Mouse (Mus musculus) left cerebral cortex, postnatal 25 days (tissue): ENCODE measurements around the gene Trim62. TPM values are rescaled to one million over a fixed set of nuclear protein-coding genes. Genes with fewer than 3 reads are reported as not detected.

Source experiments
- DNase-seq, 2 experiments: peaks; one replicate each; pipeline ENCODE4 v3.0.0; 2022; ENCODE audit warnings: low spot score in 2 of 2, mixed read lengths in 1 of 2
- intact Hi-C: fragments of 180-260 bp; cut with DNase I; formaldehyde crosslinking; loops from one replicate; pipeline ENCODE4 v1.15.1; 2025
- total RNA-seq, 2 experiments: library from RNA; stranded (reverse); gene quantifications; 2 replicates each; pipeline ENCODE4 v1.2.3; 2021

Trim62 gene
- total RNA-seq, 2 experiments from 2014 or later, result 17.2 to 20.4 TPM

DNA sequence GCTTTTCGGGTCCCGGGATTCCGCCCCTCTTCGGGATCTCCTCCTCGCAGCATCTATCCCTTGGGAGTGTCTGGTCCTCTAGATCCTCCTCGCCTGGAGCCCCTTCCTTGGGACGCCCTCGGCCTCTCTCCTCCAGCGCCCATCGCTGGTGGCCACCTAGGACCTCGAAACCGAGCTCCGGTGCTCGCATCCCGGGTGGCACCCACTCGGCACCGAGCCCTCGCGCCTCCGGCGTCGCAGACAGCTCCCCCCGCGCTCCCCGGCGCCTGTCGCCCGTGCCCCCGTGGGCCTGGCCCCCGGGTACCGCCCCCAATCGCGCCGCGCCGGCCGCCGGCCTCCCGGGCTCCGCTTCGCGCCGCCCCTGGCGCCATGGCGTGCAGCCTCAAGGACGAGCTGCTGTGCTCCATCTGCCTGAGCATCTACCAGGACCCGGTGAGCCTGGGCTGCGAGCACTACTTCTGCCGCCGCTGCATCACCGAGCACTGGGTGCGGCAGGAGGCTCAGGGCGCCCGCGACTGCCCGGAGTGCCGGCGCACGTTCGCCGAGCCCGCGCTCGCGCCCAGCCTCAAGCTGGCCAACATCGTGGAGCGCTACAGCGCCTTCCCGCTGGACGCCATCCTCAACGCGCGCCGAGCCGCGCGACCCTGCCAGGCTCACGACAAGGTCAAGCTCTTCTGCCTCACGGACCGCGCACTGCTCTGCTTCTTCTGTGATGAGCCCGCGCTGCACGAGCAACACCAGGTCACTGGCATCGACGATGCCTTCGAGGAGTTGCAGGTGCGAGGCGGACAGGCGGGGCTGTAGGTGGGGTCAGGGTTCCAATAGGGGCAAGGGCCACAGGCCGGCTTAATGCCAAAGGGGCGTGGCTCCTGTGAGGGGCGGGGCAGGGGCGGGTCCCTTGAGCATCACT is 676 bp downstream of the Trim62 start:
- DNase-seq, result peak; percentile 47 to 57
- intact Hi-C loops, result no loop called here

DNA sequence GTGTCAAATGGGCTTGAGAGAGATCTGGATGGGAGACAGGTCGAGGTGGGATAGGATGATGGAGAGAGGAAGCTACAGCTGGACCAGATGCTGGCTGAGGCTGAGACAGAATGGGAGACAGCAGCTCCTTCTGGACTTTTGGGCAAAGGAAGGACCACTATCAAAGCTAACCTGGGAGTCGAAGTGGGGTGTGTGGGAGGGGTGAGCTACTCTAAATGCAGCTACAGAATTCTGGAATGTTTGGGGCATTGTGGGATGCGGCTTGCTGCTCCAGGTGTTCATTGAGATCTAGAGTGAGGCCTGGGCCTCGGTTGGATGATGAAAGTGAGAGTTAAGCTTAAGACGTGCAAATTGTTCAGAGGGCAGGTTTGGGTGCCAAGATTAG is 1.3 kb downstream of the Trim62 start:
- intact Hi-C loops, result no loop called here

DNA sequence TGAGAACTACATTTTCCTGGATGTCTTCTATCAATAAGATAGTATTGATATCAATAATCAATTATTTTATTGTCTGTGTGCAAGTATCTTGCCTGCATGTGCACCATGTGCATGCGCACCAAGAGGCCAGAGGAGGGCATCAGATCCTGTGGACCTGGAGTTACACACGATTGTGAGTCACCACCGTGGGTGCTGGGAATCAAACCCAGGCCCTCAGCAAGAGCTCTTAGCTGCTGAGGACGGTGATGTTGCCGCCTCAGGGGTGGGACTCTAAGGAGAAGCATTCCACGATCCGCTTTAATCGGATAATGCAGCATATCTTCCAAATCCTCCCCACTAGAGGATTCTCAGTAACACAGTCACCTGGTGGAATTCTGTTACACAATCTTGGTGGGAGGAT is 2.2 kb downstream of the Trim62 start:
- intact Hi-C loops, result no loop called here

More for the DNA sequence above, 1.3 kb downstream of the Trim62 start:
- no peak for DNase-seq

DNA sequence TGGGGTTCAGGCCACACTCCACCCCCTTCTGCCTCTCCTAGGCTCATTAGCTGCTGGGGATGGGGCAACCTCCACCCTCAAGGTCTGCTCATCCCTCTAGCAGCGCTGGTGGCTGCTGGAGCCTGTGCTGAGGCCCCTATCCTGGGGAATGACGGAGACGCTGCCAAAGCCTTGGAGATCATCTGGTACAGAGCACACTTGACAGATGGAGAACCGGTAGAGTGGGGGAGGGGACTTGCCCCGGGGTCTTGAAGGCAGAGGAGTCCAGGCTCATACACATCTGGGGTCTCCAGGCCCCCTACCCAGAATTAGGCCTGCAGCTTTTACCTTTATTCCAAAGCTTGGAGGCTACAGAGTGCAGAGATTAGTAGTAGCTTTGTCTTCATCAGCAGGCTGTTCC is 3.2 kb downstream of the Trim62 start:
- DNase-seq, result no peak
- intact Hi-C loops, result no loop called here

More for the DNA sequence above, 2.2 kb downstream of the Trim62 start:
- DNase-seq, result no peak

DNA sequence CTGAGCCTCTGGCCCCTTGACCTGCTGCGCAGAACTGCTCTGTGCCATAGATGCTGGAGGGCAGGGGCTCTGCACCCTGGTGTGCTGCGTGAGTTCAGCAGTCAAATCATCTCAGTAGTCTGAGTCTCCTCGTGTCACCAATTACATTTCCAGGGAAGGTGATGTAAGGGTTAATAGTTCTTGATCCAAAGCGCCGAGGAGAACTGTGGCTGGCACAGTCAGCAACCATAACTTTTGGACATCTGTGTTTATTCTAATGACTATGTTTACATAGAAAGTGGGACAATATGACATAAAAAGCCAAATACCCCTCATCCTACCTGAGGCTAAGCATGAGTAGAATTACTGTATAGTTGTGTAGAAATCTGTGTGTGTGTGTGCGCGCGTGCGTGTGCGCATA is 3.6 kb downstream of the Trim62 start:
- intact Hi-C loops, result no loop called here
- DNase-seq, result no peak

DNA sequence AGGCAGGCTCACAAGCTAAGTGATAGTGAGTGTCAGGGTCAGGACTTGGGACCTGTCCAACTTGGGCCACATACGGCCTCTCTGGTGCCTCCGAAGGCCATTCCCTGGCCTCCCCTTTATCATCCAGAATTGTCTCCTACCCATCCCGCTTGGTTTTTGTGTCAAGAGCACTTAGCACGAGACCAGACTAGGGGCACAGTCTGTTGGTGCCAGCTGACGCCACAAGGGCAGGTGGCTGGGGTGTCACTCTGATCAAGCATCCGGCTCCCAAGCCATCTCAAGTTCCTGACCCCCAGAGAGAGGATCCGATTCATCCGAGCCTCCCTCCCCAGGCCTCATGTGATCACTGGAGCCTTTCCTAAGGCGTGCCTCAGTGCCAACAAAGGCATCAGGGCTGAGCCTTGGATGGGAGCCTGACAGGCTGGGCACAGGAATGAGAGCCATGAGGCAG is 4.3 kb downstream of the Trim62 start:
- intact Hi-C loops, result no loop called here
- no peak for DNase-seq

DNA sequence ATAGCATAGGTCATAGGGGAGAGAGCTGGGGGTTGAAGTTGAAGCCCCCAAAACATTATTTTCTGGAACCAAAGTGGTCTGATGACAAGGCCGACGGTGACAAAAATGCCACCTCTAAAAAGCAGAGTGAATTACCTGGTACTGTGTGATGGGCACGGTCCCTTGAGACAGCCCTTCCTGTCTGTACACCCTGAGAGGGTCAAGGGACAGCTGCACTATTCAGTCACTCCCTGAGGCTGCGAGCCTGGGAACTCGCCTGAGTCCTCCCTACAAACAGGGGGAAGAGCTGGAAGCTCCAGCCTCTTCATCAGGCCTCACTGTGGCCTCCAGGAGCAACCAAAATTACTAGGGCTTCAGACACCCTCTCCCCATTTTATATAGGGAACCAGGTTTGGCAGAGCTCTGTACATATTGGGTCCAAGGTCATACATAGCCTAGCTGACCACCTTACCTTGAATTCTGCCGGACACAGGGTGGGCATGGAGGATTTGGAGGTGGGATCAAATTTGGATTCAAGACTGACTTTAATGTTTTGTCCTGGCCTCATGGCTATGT is 5.1 kb downstream of the Trim62 start:
- DNase-seq, result no peak
- intact Hi-C loops, result no loop called here

DNA sequence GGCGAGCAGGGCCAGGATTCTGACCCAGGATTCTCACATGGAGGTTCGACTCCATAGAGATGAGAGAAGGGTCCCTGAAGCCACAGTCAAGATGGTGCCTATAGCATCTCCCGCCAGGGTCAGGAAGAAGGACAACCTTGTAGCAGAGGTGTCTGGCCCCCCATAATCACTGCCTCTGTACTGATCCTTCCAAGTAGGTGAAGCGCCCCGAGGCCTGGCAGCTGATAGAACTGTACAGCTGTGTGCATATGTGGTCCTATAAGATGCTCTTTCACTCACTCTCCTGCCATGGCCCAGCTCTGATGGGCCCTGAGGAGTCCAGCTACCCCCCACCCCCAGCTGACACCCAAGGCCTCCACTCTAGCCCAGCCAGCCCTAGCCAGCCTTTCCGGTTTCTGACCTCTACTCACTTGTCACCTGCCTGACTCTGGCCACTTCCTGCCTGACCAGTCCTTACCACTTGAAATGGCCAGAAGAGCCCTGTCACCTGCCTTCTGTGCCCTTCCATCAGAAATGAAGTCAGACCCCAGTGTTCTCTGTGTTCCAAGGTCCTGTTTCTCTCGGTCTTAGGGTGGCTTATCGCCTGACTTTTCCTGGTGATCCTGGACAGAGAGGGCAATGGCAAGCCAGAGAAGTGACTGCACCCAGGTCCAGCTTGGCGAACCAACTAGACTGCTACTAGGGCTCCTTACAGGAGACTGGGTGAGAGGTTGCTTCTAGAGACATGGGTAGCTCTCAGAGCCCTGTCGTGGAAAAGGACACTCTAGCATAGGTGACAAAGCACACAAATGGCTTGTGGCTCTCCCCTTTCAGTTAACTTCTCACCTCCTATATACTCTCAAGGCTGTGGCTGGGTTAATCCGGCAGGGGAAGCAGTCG is 6.6 kb downstream of the Trim62 start:
- DNase-seq, result no peak
- intact Hi-C loops, result no loop called here

DNA sequence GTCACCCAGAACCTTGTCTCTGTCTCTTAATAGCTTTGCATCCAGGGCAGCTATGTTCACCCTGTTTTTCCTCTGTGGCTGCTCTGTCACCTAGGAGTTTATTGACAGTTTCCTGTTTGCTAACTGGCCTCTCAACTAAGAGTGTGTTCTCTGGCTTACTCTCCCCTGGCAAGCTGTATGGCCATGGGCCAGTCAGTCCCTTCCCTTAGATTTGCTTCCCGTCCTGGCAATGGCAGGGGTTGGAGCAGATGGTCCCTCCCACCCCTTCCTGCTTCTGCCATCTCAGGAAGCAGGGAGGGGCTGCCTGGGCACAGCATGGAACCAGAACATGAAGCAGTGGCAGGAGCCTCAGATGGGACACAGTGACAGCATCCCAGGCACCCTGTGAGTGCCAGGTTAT is 7.8 kb downstream of the Trim62 start:
- intact Hi-C loops, result no loop called here
- DNase-seq, result peak; percentile 35 to 85

DNA sequence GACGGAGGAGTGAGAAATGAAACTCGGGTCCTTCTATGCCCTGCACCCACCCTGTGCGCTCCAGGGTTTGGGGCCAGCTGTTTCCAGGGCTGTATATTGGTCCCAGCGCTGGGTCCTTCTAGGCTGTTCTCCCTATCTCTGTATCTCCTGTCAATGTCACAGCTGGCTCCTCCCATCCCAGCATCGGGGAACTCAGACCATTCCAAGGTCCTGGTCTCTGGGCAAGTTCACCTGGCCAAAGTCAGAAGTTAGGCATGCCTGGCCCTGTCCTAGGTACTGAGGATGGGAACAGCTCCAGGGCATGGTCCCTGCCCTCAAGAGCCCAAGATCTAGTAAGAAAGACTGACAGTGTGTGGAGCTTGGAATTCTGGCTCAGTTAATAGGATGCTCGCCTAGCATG is 8.4 kb downstream of the Trim62 start:
- intact Hi-C loops, result no loop called here
- DNase-seq, result no peak

DNA sequence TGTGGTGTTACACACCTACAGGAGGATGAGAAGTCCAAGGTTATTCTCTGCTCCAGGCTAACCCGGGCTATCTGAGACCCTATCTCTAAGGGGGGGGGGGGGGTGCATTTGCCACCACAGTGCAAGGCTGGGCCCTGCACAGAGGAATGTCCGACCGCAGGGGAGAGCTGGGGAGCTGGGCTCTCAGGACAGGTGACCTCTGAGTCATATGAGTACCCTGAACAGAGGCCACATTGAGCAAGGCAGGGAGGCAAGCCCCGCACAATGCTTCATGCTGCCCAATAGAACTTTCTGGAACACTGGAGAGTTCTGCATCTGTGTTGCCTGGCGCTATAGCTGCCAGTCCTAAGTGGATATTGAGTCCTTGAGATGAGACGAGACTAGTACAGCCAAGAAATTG is 8.8 kb downstream of the Trim62 start:
- DNase-seq, result no peak
- intact Hi-C loops, result no loop called here

DNA sequence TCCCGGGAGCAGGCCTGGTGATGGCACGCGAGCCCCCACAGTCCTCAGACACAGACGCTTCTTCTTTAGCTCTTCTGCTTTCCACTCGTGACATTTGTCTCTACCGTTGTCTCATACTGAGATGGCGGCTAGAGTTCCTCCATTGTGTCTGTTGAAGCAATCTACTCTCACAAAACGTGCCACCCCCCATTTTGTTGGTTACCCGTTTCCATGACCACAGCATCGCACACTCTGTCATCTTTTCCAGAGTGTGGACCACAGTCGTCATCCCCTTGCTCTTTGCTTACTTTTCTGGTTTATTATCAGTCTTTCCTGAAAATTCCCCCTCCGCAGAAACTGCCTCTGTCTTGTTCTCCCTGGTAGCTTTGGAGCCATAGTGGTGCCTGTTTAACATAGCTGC is 10.7 kb downstream of the Trim62 start:
- intact Hi-C loops, result no loop called here
- DNase-seq, result no peak

DNA sequence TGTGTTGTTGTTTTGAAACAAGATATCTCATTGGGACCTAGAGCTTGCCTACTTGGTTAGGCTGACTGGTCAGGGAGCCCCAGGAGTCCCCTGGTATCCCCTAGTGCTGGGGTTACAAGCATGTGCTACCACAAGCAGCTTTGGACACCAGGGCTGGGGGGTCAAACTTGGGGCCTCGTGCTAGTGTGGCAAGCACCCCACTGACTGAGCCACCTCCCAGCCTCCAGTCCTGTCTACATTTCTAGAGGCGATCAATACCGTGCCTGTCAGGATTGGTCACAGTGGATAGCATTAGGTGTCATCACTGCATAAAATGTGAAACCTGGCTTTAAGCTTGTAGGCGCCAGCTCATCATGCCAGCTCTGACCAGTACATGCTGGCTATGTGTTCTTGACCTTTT is 12.5 kb downstream of the Trim62 start:
- intact Hi-C loops, result no loop called here
- no peak for DNase-seq

DNA sequence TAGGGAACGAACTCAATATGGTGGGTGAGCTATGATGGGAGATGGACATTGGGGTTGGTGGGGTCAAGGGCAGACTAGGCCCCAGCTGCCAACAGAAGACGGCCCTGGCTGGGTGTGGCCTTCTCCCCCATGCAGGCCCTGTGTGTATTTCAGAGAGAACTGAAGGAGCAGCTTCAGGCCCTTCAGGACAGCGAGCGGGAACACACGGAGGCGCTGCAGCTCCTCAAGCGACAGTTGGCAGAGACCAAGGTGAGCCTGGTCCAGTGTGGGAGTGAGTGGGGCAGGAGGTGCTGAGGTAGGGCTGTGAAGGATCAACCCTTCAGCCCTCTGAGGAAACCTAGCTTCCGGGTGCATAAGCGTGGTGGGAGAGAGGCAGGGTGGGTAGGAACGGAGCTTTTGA is 13.3 kb downstream of the Trim62 start:
- intact Hi-C loops, result no loop called here
- no peak for DNase-seq

DNA sequence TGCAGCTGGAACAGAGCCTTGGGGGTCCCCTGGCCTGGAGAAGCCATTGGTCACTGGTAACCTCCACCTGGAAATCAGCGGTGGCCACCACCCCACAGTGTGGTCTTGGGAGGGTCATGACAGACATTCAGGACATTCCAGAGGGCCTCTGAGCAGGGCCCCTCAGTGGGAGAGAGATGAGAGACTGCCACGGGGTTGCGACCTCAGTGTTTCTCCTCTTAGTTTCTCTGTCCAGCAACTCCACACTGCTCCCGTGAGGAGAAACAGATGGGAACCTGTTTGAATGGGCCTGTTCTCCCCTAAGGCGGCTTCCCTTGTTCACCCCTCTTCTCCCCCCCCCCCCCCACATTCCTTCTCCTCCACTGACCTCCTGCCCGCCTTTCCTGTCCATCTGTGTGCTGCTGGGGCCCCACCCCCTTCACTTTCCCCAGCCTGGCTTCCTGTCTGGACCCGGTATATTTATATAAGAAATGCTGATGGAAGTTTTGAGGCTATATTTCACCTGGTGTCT is 14.6 kb downstream of the Trim62 start:
- intact Hi-C loops, result no loop called here
- DNase-seq, result no peak

DNA sequence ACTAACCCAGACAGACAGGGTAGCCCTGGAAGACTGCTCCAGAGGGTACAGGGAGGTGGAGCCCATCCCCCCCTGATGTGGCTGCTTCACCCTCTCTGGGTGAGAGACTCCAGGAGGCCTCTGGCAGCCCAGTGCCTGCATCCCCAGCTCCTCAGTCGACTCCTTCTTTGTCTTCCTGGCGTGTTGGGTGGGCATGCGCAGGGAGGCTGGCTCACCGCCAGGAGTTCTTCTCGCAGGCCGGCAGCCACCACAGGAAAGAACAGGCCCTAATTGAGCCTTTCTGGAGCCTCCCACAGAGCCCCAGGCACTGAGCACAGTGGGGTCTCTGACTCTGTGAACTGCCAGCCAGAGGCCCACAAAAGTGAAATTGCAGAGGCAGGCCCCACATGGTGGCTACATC is 16.0 kb downstream of the Trim62 start:
- intact Hi-C loops, result no loop called here
- peak; percentile 77 to 78 for DNase-seq

DNA sequence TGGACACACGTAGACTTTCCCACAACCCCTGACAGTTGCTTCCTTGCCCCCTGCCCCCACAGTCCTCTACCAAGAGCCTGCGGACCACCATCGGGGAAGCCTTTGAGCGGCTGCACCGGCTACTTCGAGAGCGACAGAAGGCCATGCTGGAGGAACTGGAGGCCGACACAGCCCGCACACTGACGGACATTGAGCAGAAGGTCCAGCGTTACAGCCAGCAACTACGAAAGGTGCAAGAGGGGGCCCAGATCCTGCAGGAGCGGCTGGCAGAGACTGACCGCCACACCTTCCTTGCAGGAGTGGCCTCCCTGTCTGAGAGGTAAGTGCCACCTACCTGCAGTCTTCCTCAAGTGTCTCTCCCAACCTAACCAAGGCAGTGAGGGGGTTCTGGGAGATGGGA is 17.1 kb downstream of the Trim62 start:
- no peak for DNase-seq
- intact Hi-C loops, result no loop called here

DNA sequence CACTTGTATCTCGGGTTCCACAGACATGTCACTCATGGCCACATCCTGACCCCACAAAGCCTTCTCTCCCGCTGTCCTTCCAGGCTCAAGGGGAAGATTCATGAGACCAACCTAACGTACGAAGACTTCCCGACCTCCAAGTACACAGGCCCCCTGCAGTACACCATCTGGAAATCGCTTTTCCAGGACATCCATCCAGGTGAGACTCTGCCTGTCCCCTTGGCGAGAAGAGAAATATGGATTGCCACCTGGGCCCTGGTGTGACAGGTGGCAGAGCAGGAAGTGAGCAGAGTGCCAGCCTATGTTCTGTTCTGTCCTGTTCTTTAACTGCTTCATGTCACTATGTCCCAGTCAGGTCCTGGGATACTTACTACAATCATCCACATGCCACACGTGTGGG is 19.0 kb downstream of the Trim62 start:
- intact Hi-C loops, result no loop called here
- DNase-seq, result no peak

DNA sequence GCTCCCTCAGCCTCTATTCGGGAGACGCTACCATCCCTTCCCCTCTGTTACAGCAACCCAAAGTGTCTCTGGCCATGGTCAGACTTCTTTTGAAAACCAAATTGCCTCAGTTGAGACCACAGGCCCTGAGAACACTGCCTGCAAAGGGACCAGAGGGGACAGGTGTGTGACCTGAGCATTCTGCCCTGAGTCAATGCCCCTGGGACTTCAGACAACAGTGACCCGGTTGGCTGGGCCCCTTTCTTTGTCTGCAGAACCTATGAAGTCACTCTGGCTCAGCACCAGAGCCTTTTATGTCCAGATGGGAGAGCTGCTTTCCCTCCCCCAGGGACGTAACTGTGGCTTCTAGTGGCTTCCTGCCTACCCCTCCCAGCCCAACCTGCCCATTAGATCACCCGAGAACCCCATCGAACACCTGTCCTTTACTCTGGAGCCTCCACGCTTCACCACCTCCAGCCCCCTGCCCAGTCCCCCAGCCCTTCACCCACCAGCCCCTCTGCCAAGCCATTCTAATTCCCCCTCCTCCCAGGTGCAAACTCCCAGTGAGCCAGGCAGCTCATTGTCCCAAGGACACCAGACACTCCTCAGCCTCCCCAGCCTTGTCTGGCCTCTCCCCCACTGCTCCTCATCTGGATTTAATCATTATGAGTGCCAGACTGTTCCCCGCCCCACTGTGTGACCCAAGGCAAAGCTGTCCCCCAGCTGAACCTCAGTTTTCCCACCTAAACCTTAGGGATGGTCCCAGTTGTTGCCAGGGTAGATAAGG is 20.8 kb downstream of the Trim62 start:
- DNase-seq, result no peak
- intact Hi-C loops, result no loop called here

DNA sequence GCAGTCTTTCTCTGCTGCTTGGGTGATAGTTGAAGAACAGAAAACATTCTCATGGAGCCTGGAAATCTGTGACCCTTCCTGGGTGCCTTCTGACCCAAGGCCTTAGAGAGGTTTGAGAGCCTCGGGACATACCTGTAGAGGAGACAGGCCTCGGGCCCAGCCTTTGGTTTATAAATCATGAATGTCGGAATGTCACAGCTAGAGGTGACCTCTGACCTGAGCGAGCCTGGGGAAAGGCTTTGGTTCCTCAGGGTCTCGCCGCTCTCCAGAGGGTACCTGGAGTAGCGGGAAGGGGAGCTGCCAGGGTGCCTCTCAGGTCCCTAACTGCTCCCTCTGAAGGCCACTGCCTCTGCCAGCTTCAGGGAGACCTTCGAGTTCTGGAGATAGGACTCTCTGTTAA is 21.9 kb downstream of the Trim62 start:
- intact Hi-C loops, result no loop called here
- DNase-seq, result no peak
